Mouse (Mus musculus): ENCODE data around the gene Fosb.
A peak's percentile ranks its signal among the peaks of the same experiment; 100 is the strongest.

Gene Fosb

GRCm38 (mm10) chr7:19309884-19310641 is at the start of gene Fosb:
Fosb (minus strand) TSS chr7:19310051.
- DNase-seq (ENCODE audit: low read depth) = peak; percentile 99

GRCm38 (mm10) chr7:19359299-19359891 is 49.5 kb upstream of the Fosb start, which contains the start of the genes Cd3eap and Ppp1r13l:
Cd3eap (minus strand) TSS chr7:19359483.
Ppp1r13l (plus strand) TSS chr7:19359749.
- peak; percentile 95 for DNase-seq (ENCODE audit: low read depth)

DNA sequence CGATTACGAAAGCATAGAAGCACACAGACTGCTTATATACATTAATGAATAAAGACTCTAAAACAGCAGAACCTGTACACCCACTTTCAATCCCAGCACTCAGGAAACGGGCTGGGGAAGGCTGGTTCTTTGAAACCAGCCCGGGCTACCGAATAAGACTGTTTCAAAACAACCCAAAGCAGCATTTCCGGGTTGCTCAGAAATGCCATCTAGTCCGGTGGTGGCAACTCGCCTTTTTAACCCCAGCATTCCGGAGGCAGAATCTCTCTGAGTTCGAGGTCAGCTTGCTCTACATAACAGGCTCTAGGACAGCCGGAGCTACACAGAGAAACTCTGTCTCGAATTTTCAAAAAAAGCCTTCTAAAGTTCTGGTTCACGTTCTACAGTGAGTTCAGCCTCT is 48.8 kb upstream of the Fosb start:
- peak; percentile 55 for DNase-seq (ENCODE audit: low read depth)

GRCm38 (mm10) chr7:19357381-19358375 is 47.8 kb upstream of the Fosb start:
- DNase-seq (ENCODE audit: low read depth) = no peak

DNA sequence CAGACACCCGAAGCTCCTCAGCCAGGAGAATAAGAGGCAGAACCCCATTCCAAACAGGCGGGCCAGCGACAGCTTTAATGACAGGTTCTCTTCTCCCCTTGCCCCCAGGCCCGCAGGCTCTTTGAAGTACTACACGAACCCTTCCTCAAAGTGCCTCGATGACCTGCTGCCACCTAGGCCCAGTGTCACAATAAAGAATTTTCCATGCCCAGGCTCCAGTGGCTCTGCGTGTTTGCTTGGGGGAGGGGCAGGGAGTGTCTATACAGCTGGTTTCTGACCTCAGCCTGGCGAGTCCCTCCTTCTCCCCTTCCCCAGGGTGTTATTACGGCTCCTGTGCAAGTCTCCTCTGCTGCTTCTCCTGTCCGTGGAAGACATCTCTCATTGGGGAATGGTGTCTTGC is 46.5 kb upstream of the Fosb start:
- no peak for DNase-seq (ENCODE audit: low read depth)

- DNase-seq (ENCODE audit: low read depth) = no peak
Observed at GRCm38 (mm10) chr7:19354991-19355390, 45.1 kb upstream of the Fosb start.

- DNase-seq (ENCODE audit: low read depth) = no peak
Observed at GRCm38 (mm10) chr7:19350221-19350620, 40.4 kb upstream of the Fosb start.

DNA sequence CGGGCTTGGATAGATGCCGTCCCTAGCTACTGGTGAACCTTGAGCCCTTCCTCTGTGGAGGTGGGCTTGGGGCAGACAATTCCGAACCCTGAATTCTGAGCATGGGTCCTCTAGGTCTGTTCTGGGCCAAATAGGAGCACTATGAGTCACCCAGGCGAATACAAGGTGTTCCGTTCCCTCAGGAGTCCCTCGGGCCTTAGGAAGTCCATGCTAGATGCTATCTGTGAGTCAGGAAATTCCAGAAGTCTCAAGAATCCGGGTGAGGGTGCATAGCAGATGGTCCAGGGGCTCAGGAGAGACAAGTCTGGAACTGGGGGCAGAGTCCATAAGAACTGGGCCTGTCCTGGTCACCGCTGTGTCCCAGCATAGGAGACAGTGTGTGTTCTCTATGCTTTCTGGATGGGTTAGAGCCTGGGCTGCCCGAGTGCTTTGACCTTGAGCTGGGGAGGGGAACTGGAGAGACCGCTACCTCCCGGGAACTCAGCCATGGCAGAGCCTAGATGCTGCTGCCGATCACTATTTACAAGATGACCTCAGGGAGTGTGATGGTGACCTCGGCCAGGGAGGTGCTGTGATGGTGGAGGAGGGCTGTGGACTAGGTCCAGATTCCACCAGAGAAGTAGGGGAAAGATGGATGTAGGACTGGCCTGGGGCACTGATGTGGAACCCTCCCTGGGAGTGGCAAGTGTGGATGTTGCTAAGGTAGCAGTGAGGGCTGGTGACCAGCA is 39.5 kb upstream of the Fosb start:
- DNase-seq (ENCODE audit: low read depth) = no peak

GRCm38 (mm10) chr7:19344938-19345471 is 35.2 kb upstream of the Fosb start:
- DNase-seq (ENCODE audit: low read depth) = peak; percentile 100

- peak; percentile 73 for DNase-seq (ENCODE audit: low read depth)
Observed at GRCm38 (mm10) chr7:19344237-19344847, 34.5 kb upstream of the Fosb start, which contains the start of gene Ercc1. Ercc1 (plus strand) TSS chr7:19344778.

- peak; percentile 93 for DNase-seq (ENCODE audit: low read depth)
Observed at GRCm38 (mm10) chr7:19343210-19343808, 33.5 kb upstream of the Fosb start.

- peak; percentile 90 for DNase-seq (ENCODE audit: low read depth)
Observed at GRCm38 (mm10) chr7:19342481-19343027, 32.7 kb upstream of the Fosb start.

GRCm38 (mm10) chr7:19341761-19342409 is 32.0 kb upstream of the Fosb start:
- DNase-seq (ENCODE audit: low read depth) = peak; percentile 31

GRCm38 (mm10) chr7:19341250-19341649 is 31.4 kb upstream of the Fosb start:
- DNase-seq (ENCODE audit: low read depth) = peak; percentile 18

- no peak for DNase-seq (ENCODE audit: low read depth)
Observed at GRCm38 (mm10) chr7:19338596-19338995, 28.7 kb upstream of the Fosb start.

DNA sequence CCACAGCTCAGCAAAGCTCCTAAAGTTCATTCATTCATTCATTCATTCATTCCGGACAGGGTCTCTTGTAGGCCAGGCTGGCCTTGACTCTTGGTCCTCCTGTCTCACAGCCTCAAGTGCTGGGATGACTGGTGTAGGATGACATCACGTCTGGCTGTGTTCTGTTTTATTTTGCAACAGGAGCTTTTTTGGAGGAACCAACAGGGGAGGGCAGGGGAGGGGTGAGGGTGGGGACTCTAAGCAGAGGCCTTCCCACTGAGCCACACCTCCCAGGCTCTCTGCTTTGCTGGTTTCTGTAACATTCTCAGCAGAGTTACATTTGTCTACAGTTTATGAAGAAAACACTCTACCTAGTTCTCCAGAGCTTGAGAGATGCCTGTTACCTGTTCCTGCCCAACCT is 28.2 kb upstream of the Fosb start:
- DNase-seq (ENCODE audit: low read depth) = no peak

GRCm38 (mm10) chr7:19337122-19337521 is 27.3 kb upstream of the Fosb start:
- no peak for DNase-seq (ENCODE audit: low read depth)

- peak; percentile 60 for DNase-seq (ENCODE audit: low read depth)
Observed at GRCm38 (mm10) chr7:19335583-19335982, 25.7 kb upstream of the Fosb start.

- DNase-seq (ENCODE audit: low read depth) = peak; percentile 88
Observed at GRCm38 (mm10) chr7:19332709-19333352, 23.0 kb upstream of the Fosb start.
